Mouse (Mus musculus) splenic B cell, adult 2 months (primary cell): Measurements from ENCODE around the gene Cdk5rap3.
A peak's percentile ranks its signal among the peaks of the same experiment; 100 is the strongest.

Source experiments
- DNase-seq: peaks from one replicate; pipeline ENCODE4 v3.0.0-alpha.2; 2011; ENCODE audit warnings: low read depth, low spot score
- H3K27me3 ChIP-seq: 2 replicates; pipeline ENCODE4 v1.6.1; 2012; ENCODE audit warnings: mild to moderate bottlenecking, low read length, moderate library complexity, mixed read lengths; ENCODE audit not compliant: control insufficient read depth, poor library complexity, insufficient read depth, severe bottlenecking
- H3K36me3 ChIP-seq: 2 replicates; pipeline ENCODE4 v1.6.1; 2012; ENCODE audit warnings: mild to moderate bottlenecking, low read length, moderate library complexity, mixed read lengths; ENCODE audit not compliant: control insufficient read depth, poor library complexity, insufficient read depth, severe bottlenecking

The Cdk5rap3 gene

GRCm38 (mm10) chr11:96925469-96926148 lies 9.3 kb upstream of the Cdk5rap3 start:
- no peaks in the 10 kb centered on the region for H3K27me3 ChIP-seq
- H3K36me3 ChIP-seq, result no peaks in the 10 kb centered on the region
- no peak for DNase-seq

- Histone ChIP-seq H3K36me3 (no peaks in the 10 kb centered on the region), H3K27me3 (no peaks in the 10 kb centered on the region)
- DNase-seq, result no peak
Measured at GRCm38 (mm10) chr11:96924861-96925260, 8.6 kb upstream of the Cdk5rap3 start.

DNA sequence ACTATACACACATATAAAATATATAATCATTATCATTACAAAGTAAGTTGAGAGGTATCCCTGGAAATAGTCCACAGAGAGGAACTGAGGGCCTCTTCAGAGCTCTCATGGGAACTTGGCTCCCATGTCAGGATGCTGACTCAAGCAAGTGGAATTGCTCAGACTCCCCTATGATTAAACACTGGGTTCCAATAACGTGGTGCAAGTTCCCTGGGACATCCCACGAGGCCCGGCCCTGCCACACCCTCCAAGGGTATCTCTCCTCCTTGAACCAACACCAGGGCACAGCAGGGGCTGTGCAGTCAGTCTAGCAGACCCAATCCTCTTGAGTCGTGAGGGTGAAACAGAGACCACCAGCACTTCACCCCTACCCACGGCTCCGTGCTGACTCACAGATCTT lies 2.7 kb upstream of the Cdk5rap3 start:
- DNase-seq, result no peak
- Histone ChIP-seq H3K27me3 (no peaks in the 10 kb centered on the region), H3K36me3 (no peaks in the 10 kb centered on the region)

DNA sequence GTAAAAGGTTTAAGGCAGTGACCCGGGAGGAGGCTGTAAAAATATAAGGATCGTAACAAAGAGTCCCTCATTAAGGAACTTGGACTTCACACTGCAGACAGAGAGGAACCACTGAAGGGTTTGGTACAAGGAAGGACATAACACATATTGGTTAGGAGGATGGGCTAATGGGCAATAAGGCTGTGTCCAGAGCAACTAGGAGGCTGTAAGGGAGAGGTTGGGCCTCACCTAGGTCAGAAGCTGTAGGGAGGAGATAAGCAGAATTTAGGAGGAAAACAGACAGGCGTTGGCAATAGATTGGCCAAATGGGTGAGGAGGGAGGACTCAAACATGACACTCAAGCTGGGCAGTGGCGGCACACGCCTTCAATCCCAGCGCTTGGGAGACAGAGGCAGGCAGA lies 1.1 kb upstream of the Cdk5rap3 start:
- no peak for DNase-seq
- Histone ChIP-seq H3K36me3 (no peaks in the 10 kb centered on the region), H3K27me3 (no peaks in the 10 kb centered on the region)

DNA sequence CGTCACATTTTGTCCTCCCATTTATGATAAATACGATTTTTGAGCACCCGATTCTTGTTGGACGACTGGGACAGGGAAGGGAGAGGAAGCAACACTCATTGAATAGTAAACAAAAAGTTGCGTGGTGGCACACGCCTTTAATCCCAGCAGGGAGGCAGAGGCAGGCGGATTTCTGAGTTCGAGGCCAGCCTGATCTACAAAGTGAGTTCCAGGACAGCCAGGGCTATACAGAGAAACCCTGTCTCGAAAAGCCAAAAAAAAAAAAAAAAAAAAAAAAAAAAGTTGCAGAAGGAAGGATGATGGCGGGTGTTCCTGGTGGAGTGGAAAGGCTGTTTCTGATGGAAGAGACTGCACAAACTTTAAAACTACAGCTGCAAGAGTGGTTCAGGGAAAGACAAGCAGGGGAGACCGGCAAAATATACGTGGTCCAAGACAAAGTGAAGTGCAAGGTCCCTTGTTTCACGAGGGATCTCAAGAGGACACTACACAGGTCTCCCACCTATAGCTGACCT lies 645 bp upstream of the Cdk5rap3 start:
- no peaks in the 10 kb centered on the region for H3K36me3 ChIP-seq
- no peak for DNase-seq
- H3K27me3 ChIP-seq, result no peaks in the 10 kb centered on the region

DNA sequence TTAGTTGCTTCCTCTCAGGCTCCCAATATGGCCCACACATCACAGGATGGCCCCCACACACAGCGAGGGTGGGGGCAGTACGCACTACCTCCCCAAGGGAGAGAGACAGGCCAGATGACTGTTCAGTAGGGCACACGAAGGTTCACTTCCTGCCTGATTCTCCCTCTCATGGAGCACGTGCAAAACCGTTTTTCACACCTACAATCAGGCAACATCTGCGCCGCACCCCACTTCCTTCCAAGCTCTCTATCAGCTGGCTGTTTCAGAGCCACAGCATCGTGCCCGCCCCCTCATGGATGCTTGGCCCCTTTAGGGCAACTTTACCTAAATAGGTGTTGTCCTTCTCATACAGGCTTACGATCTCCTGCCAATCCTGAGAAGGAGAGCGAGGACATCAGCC lies 3.6 kb downstream of the Cdk5rap3 start:
- no peaks in the 10 kb centered on the region; the same call in none of the 2 replicates for H3K36me3 ChIP-seq
- DNase-seq, result peak; percentile 38

GRCm38 (mm10) chr11:96910003-96910402 lies 6.3 kb downstream of the Cdk5rap3 start:
- no peaks in the 10 kb centered on the region; the same call in none of the 2 replicates for H3K36me3 ChIP-seq
- DNase-seq, result peak; percentile 82
- no peaks in the 10 kb centered on the region for H3K27me3 ChIP-seq

More for the DNA sequence above, 3.6 kb downstream of the Cdk5rap3 start:
- H3K27me3 ChIP-seq, result no peaks in the 10 kb centered on the region

- no peaks in the 10 kb centered on the region for H3K27me3 ChIP-seq
- DNase-seq, result no peak
- H3K36me3 ChIP-seq, result no peaks in the 10 kb centered on the region; the same call in none of the 2 replicates
Measured at GRCm38 (mm10) chr11:96908594-96908993, 7.7 kb downstream of the Cdk5rap3 start.

DNA sequence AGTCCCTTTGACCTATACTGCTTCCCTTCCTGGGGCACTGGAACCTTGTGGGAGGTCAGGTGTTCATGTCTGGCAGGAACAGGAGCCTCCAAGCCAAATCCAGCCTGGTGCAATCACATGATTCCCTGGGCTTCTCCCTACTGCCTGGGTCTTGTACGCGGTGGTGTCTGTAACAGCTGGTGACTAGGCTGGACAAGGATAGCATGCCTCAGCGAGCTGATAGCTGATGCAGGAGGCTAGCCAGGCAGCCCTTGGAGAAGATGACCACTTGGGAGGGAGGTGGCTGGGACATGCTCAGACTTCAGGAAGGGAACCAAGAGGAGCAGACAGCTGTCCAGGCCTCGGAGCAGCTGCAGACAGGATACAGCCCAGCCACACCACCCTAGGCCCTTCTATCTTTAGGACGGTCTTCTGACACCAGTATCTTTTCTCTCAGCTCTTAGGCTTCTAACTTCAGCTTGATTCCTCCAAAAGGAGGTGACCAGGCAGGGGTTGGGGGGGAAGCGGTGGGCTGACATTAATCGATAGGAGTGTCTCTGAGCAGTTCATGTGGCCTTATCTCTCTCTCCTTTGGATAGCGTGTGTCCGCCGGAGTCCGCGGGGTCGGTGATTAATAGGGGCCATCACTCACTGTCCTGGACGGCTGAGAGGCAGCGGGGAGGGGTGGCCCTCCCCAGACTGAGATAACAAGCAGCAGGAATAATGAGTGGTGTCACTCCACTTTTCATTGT lies 9.7 kb downstream of the Cdk5rap3 start:
- DNase-seq, result no peak
- H3K36me3 ChIP-seq, result no peaks in the 10 kb centered on the region; the same call in none of the 2 replicates
- H3K27me3 ChIP-seq, result no peaks in the 10 kb centered on the region

GRCm38 (mm10) chr11:96902639-96903635 lies 13.4 kb downstream of the Cdk5rap3 start:
- Histone ChIP-seq H3K36me3 (no peaks in the 10 kb centered on the region), H3K27me3 (no peaks in the 10 kb centered on the region)
- DNase-seq, result no peak

- no peaks in the 10 kb centered on the region for H3K36me3 ChIP-seq
- no peaks in the 10 kb centered on the region for H3K27me3 ChIP-seq
- no peak for DNase-seq
Measured at GRCm38 (mm10) chr11:96901332-96901731, 15.0 kb downstream of the Cdk5rap3 start.

- Histone ChIP-seq H3K27me3 (no peaks in the 10 kb centered on the region), H3K36me3 (no peaks in the 10 kb centered on the region)
- DNase-seq, result no peak
Measured at GRCm38 (mm10) chr11:96899449-96900306, 16.6 kb downstream of the Cdk5rap3 start.

GRCm38 (mm10) chr11:96895886-96896285 lies 20.4 kb downstream of the Cdk5rap3 start:
- no peak for DNase-seq
- H3K27me3 ChIP-seq, result no peaks in the 10 kb centered on the region
- no peaks in the 10 kb centered on the region for H3K36me3 ChIP-seq
